Mouse (Mus musculus) adipose tissue, adult 10 weeks (tissue): ENCODE measurements around the gene E330014E10Rik. TPM values are rescaled to one million over a fixed set of nuclear protein-coding genes. Genes with fewer than 3 reads are reported as not detected.

Source experiments
- polyA plus RNA-seq: library from polyadenylated mRNA; stranded (reverse); fragments of 350-450 nt; fragmentation: Illumina TruSeq; extraction: RNeasy Lipid Tissue Mini Kit (QIAGEN cat#74804); gene quantifications from one replicate; pipeline ENCODE4 v1.2.3, GENCODE M21; 2014; ENCODE audit warnings: low read depth, low replicate concordance

E330014E10Rik gene
- polyA plus RNA-seq, result not detected

DNA sequence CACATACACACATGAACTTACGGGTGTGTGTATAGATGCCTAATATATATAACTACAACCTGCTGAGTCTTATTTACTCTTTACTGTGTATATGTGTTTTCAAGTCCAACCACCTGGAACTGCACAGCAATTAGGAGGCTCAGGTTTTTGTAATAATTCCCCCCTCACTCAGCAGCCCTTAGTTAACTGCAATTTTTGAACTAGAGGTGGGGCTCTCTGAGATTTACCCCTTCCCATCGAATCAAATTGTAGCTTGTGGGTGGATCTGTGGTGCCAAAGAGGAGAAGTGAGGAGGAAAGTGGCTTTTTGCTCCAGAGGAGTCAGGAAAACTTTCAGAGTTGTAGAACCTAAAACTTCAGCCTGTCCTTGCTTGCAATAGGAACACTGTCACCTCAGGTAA lies at the start of gene E330014E10Rik:
TSS of gene E330014E10Rik (plus strand) at position 301 of the 400 bp plus-strand sequence.

DNA sequence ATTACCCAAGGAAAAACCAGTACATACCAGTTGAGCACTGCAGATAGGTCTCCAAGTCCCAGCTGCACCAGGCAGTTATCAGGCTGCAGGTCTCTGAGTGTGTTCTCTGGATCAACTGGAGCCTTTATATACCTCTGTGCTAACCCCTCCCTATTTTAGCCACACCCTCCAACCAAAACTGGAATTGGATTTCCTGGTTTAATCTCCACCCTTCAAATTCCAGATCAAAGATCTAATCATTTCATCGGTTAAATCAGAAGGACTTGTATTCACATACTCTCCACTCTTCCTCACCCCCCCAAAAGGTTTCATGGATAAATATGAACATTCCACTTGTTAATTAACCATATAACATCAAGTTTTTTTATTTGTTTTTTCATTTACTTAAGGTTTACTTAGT lies 39.7 kb upstream of the E330014E10Rik start, which contains the start of gene Gm7978:
TSS of gene Gm7978 (minus strand) at position 101 of the 400 bp plus-strand sequence.

GRCm38 (mm10) chr5:95741714-95742113 lies 34.1 kb upstream of the E330014E10Rik start, which contains the start of gene Gm7982:
Gene Gm7982, plus strand, starts transcription at chr5:95742014.

Other genes with a start within 250 kb of the E330014E10Rik start
- gene Gm7971, start 181.1 kb upstream of the E330014E10Rik start, polyA plus RNA-seq, result not detected
- not detected for gene Gm7978, start 39.8 kb upstream of the E330014E10Rik start, polyA plus RNA-seq
- not detected for gene Gm7982, start 34.0 kb upstream of the E330014E10Rik start, polyA plus RNA-seq
- gene Cxcl13, start 181.0 kb downstream of the E330014E10Rik start, polyA plus RNA-seq, result 1.5 TPM